Mouse (Mus musculus): ENCODE measurements around the gene Sfmbt2. TPM values are rescaled to one million over a fixed set of nuclear protein-coding genes. Genes with fewer than 3 reads are reported as not detected.
"Not testable (repeated sequence)": the region's sequence is repeated elsewhere in the genome, so short reads cannot be mapped to it uniquely, and the experiment has no call there.

Sfmbt2 gene
- polyA plus RNA-seq, 1 experiment from 2014 or later, result 0.39 TPM

DNA sequence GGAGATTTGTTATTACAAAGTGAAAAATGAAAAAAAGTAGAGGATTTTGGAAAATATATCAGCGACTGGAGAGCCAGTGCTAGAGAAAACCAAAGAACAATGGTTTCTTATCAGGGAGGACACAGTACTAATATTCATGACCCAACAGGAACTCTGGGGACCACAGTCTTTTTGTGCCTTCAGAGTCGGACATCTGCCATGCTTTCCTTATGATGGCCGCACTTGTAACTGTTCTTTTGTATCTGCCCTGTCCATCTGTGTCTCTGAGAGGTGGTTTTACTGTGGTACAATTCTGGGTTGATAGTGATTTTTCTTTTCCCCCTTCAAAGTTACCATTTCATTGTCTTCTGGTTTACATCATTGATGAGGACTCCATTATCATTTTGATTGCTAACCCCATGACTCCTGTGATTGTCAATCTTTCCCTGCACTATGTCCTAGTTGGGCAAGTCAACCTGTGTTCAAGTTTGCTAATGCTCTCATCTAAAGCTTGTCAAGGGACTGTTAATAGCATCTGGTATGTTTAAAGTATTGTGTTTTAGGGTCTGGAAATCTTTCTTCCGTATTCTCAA lies 35.2 kb upstream of the Sfmbt2 start:
- no peaks in the 10 kb centered on the region for H3K4me1 ChIP-seq (ENCODE audit: insufficient read depth)
- no peak overlapping the region for H3K4me2 ChIP-seq (ENCODE audit: low read depth, low read length)
- 42% methylated on average over 4 of the region's 4 CpGs for WGBS (ENCODE audit: insufficient replicate concordance)
- H3K36me3 ChIP-seq (replicated peaks; ENCODE audit: insufficient read depth, low read length), result no peaks in the 10 kb centered on the region
- H3K27ac ChIP-seq (ENCODE audit: low read depth), result no peak overlapping the region
- no peak overlapping the region for H3K4me3 ChIP-seq (ENCODE audit: low read depth, low read length)
- TF ChIP-seq CTCF (IDR thresholded peaks at IDR 0.05; ENCODE audit: low read depth) (no peak), EP300 (IDR thresholded peaks at IDR 0.05; ENCODE audit: low read depth) (no peak)
- DNase-seq, result no peak
- no peaks in the 10 kb centered on the region for H3K9me3 ChIP-seq (ENCODE audit: low read length)
- ATAC-seq, result no peak
- H3K9ac ChIP-seq (replicated peaks), result no peak overlapping the region
- no peaks in the 10 kb centered on the region; the same call in 1 of the 2 replicates for H3K27me3 ChIP-seq (ENCODE audit: insufficient read depth, low read length)

DNA sequence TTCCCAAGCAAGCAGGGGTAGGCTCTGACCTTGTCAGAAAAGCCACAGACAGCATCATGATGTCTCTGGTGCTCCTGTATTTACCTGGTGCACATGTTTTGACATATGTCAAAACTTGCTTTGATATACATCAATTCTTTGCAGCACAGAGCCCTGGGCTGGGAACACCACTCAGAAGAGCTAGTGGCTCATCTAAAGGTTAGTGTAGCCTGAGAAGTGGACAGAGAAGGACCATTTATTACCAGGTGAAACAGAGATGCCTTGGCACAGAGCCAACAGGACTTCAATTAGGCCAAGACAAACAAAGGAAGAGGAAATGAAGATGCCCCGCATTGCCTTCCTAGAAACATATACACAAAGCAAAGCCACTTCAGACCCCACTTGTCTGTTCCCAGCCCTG lies 30.3 kb upstream of the Sfmbt2 start:
- no peak overlapping the region for H3K27ac ChIP-seq (ENCODE audit: low read depth)
- TF ChIP-seq CTCF (IDR thresholded peaks at IDR 0.05; ENCODE audit: low read depth) (no peak), EP300 (IDR thresholded peaks at IDR 0.05; ENCODE audit: low read depth) (no peak)
- no peak overlapping the region for H3K4me2 ChIP-seq (ENCODE audit: low read depth, low read length)
- DNase-seq, result no peak
- H3K4me1 ChIP-seq (ENCODE audit: insufficient read depth), result no peaks in the 10 kb centered on the region
- no peak overlapping the region for H3K4me3 ChIP-seq (ENCODE audit: low read depth, low read length)
- H3K27me3 ChIP-seq (ENCODE audit: insufficient read depth, low read length), result no peaks in the 10 kb centered on the region
- H3K9me3 ChIP-seq (ENCODE audit: low read length), result no peaks in the 10 kb centered on the region
- H3K36me3 ChIP-seq (replicated peaks; ENCODE audit: insufficient read depth, low read length), result no peaks in the 10 kb centered on the region
- no peak overlapping the region for H3K9ac ChIP-seq (replicated peaks)
- ATAC-seq, result no peak
- WGBS (ENCODE audit: insufficient replicate concordance), result 61% methylated on average over 1 of the region's 1 CpGs

- ATAC-seq (no peak), DNase-seq (no peak)
- no peak overlapping the region for H3K27ac ChIP-seq (ENCODE audit: low read depth)
- no peaks in the 10 kb centered on the region for H3K9me3 ChIP-seq (ENCODE audit: low read length)
- 73% methylated on average over 5 of the region's 5 CpGs for WGBS (ENCODE audit: insufficient replicate concordance)
- H3K4me1 ChIP-seq (ENCODE audit: insufficient read depth), result no peaks in the 10 kb centered on the region
- H3K27me3 ChIP-seq (ENCODE audit: insufficient read depth, low read length), result no peaks in the 10 kb centered on the region
- no peak overlapping the region for H3K4me2 ChIP-seq (ENCODE audit: low read depth, low read length)
- no peak overlapping the region for H3K9ac ChIP-seq (replicated peaks)
- TF ChIP-seq CTCF (IDR thresholded peaks at IDR 0.05; ENCODE audit: low read depth), result no peak
- TF ChIP-seq EP300 (IDR thresholded peaks at IDR 0.05; ENCODE audit: low read depth), result no peak
- H3K36me3 ChIP-seq (replicated peaks; ENCODE audit: insufficient read depth, low read length), result no peaks in the 10 kb centered on the region
- H3K4me3 ChIP-seq (ENCODE audit: low read depth, low read length), result no peak overlapping the region
Observed at GRCm38 (mm10) chr2:10343523-10343922, 26.8 kb upstream of the Sfmbt2 start.

GRCm38 (mm10) chr2:10344073-10344472 lies 26.2 kb upstream of the Sfmbt2 start:
- not testable (repeated sequence) for H3K27me3 ChIP-seq (ENCODE audit: insufficient read depth, low read length); DNase-seq; H3K36me3 ChIP-seq (replicated peaks; ENCODE audit: insufficient read depth, low read length); H3K27ac ChIP-seq (ENCODE audit: low read depth); H3K9me3 ChIP-seq (ENCODE audit: low read length); H3K9ac ChIP-seq (replicated peaks); ATAC-seq; H3K4me3 ChIP-seq (ENCODE audit: low read depth, low read length); H3K4me1 ChIP-seq (ENCODE audit: insufficient read depth); H3K4me2 ChIP-seq (ENCODE audit: low read depth, low read length)
- 71% methylated on average over 1 of the region's 1 CpGs for WGBS (ENCODE audit: insufficient replicate concordance)

DNA sequence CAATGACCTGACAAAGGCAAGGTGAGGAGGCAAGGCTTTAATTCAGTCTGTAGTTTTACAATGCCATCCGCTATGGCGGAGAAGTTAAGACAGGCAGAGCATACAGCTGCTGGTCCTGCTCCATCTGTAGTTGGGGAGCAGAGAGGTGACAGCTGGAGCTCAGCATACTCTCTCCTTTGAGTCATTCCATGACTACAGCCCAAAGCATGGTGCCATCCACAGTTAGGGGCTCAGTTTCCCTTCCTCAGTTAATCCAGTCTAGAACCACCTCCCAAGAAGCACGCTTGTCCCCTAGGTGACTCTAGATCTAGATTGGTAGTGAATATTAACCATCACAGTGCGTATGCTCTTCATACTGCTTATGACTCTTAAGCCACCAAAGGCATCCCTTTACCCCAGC lies 23.1 kb upstream of the Sfmbt2 start:
- Histone ChIP-seq H3K9ac (replicated peaks) (no peak overlapping the region), H3K27me3 (ENCODE audit: insufficient read depth, low read length) (no peaks in the 10 kb centered on the region), H3K27ac (ENCODE audit: low read depth) (no peak overlapping the region), H3K36me3 (replicated peaks; ENCODE audit: insufficient read depth, low read length) (no peaks in the 10 kb centered on the region), H3K4me3 (ENCODE audit: low read depth, low read length) (no peak overlapping the region), H3K4me1 (ENCODE audit: insufficient read depth) (no peaks in the 10 kb centered on the region), H3K9me3 (ENCODE audit: low read length) (no peaks in the 10 kb centered on the region), H3K4me2 (ENCODE audit: low read depth, low read length) (no peak overlapping the region)
- 83% methylated on average over 4 of the region's 4 CpGs for WGBS (ENCODE audit: insufficient replicate concordance)
- no peak for ATAC-seq
- no peak for DNase-seq
- TF ChIP-seq EP300 (IDR thresholded peaks at IDR 0.05; ENCODE audit: low read depth) (no peak), CTCF (IDR thresholded peaks at IDR 0.05; ENCODE audit: low read depth) (no peak)

DNA sequence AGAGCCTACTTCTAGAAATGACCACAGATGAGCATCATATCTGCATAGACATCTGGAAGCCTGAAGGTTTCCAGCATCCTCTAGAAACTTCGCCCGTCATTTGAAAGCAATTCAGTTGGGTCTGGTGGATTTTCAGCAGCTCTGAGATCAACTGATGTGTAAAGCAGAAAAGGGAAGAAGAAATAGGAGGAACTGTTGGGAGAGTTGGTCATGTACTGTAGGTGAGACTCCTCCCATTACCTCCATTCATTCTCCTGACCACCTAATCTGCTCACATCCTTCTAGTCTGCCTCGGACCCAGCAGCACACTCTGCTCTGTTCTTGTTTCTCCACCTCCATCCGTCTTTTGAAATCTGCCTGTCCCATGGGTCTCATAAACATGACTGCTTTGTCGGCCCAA lies 22.3 kb upstream of the Sfmbt2 start:
- H3K9ac ChIP-seq (replicated peaks), result no peak overlapping the region
- no peaks in the 10 kb centered on the region for H3K4me1 ChIP-seq (ENCODE audit: insufficient read depth)
- no peaks in the 10 kb centered on the region for H3K36me3 ChIP-seq (replicated peaks; ENCODE audit: insufficient read depth, low read length)
- no peaks in the 10 kb centered on the region for H3K9me3 ChIP-seq (ENCODE audit: low read length)
- DNase-seq (no peak), ATAC-seq (no peak)
- H3K4me2 ChIP-seq (ENCODE audit: low read depth, low read length), result no peak overlapping the region
- H3K27me3 ChIP-seq (ENCODE audit: insufficient read depth, low read length), result no peaks in the 10 kb centered on the region
- H3K4me3 ChIP-seq (ENCODE audit: low read depth, low read length), result no peak overlapping the region
- no peak for TF ChIP-seq CTCF (IDR thresholded peaks at IDR 0.05; ENCODE audit: low read depth)
- no peak for TF ChIP-seq EP300 (IDR thresholded peaks at IDR 0.05; ENCODE audit: low read depth)
- WGBS (ENCODE audit: insufficient replicate concordance), result 55% methylated on average over 5 of the region's 5 CpGs
- no peak overlapping the region for H3K27ac ChIP-seq (ENCODE audit: low read depth)

DNA sequence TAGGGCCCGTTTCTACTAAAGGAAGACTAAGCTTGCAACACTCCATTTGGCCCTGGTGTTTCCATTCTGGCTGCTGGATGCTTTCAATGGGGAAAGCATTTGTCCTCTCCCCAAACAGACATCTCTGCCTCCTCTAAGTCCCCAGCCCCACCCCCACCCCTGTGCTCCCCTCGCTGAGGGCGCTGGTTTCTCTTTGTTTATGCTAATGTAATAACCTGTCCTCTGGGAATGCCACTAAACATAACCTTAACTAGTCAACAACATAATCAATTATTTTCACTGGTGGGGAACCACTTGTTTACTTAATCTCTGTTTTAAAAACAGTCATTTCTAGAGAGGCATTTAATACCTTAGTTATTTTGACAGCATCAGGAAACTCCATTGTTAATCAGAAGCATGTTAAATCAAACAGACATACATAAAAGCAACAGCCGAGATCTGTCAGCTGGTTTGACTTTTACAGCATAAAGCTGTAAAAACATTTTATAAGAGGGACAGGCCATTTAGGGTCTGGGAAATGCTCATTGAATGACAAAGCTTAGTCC lies 20.0 kb upstream of the Sfmbt2 start:
- 47% methylated on average over 4 of the region's 4 CpGs for WGBS (ENCODE audit: insufficient replicate concordance)
- Histone ChIP-seq H3K4me2 (ENCODE audit: low read depth, low read length) (no peak overlapping the region), H3K9ac (replicated peaks) (no peak overlapping the region), H3K4me3 (ENCODE audit: low read depth, low read length) (no peak overlapping the region), H3K27ac (ENCODE audit: low read depth) (no peak overlapping the region), H3K4me1 (ENCODE audit: insufficient read depth) (no peaks in the 10 kb centered on the region), H3K27me3 (ENCODE audit: insufficient read depth, low read length) (no peaks in the 10 kb centered on the region), H3K9me3 (ENCODE audit: low read length) (no peaks in the 10 kb centered on the region), H3K36me3 (replicated peaks; ENCODE audit: insufficient read depth, low read length) (no peaks in the 10 kb centered on the region)
- ATAC-seq, result no peak
- TF ChIP-seq EP300 (IDR thresholded peaks at IDR 0.05; ENCODE audit: low read depth) (no peak), CTCF (IDR thresholded peaks at IDR 0.05; ENCODE audit: low read depth) (no peak)
- no peak for DNase-seq
